Mouse (Mus musculus): ENCODE measurements around the gene Micu2. TPM values are rescaled to one million over a fixed set of nuclear protein-coding genes. Genes with fewer than 3 reads are reported as not detected.

Gene Micu2
- total RNA-seq, 1 experiment from 2014 or later, result 97.1 TPM

Other genes starting within 250 kb of the Micu2 start
- gene Lats2, start 240.9 kb downstream of the Micu2 start, total RNA-seq (2017), result 58.7 and 59.2 TPM in 2 replicates
- gene Sap18, start 201.1 kb downstream of the Micu2 start, total RNA-seq (2017), result 34.6 and 47.8 TPM in 2 replicates
- 0.61 TPM in 1 of 2 replicates, not detected in the other for gene Ska3, start 173.1 kb downstream of the Micu2 start, total RNA-seq (2017)
- gene Mrpl57, start 173.0 kb downstream of the Micu2 start, total RNA-seq (2017), result 15.6 and 19.2 TPM in 2 replicates
- gene Zdhhc20, start 109.0 kb downstream of the Micu2 start, total RNA-seq (2017), result 86.4 and 94.2 TPM in 2 replicates
- not detected in 2 replicates for gene Fgf9, start 71.3 kb upstream of the Micu2 start, total RNA-seq (2017)

Measured in neutrophil, adult 5-6 weeks (primary cell).